Mouse (Mus musculus) layer of hippocampus, adult 9-10 months (tissue): ENCODE results near the gene P2rx7.

Experiments
- DNase-seq: peaks from one replicate; pipeline ENCODE4 v3.0.0; 2022; ENCODE audit warnings: low spot score

Gene P2rx7

DNA sequence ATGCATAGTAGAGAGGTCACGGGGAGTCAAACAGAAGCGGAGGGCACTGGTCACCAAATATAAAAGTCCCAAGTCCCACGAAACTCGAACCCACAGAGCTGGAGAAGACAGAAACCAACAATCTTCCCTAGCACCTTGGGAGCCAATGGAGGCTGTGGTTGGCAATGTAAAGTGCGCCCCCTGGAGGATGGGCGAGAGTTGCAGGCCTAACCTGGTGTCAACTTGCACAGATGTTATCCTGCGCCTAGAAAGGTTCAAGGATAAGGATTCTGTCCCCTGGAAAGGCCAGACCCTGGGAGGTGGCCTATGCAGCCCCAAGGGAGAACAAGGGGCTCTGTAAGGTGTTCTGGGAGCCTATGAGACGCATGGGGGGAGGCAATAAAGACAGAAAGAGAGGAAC lies 87.6 kb downstream of the P2rx7 start:
- DNase-seq, result peak; percentile 70

DNA sequence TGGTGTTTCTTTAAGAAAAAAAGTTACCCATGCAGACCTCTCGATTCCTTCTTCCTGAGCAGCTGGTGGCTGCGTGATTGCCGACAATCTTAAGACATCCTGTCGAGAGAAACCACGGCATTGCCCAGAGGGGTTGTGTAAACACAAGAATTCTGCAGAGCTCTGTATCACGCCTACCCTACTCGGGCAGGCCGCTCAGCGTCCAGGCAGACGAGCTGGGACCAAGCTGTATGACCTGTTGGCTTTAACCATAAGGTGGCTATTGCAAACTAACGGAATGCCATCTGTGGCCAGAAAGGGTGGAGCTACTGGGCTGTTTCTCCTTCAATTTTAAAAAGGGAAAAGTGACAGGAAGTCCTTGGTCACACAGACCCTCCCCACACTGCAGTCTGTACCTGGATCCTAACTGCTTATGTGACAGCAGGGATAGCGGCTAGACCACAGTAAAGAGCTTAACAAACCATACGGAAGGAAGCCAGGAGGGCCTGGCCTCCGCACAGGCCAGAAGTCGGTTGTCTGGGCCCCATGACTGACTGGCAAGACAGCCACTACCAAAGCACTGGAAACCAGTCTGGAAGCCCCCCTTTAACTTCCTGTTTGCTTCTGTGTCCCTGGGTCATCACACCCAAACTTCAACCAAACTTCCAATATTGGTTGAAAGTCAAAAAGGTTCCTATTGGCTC lies 88.4 kb downstream of the P2rx7 start:
- DNase-seq, result no peak

GRCm38 (mm10) chr5:122733881-122734280 lies 90.2 kb downstream of the P2rx7 start:
- DNase-seq, result no peak

DNA sequence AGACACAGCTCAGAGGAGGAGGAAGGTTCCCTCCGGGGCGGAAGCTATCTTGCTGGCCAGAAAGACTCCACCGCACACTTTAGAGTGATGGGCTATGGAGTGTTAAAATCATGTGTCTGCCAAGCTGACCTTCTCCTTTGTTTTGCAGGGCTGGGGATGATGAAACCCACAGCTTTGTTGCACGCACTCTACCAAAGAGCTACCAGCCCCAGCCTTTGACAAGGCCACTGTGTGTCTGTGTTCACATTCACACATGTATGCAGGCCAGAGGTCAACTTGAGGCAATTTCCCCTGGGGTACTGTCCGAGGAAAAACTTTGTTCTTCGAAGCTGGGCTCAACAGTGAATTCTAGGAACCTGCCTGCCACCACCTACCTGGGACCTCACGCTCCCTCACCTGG lies 92.1 kb downstream of the P2rx7 start:
- no peak for DNase-seq

- no peak for DNase-seq
These were observed 93.0 kb downstream of the P2rx7 start for GRCm38 (mm10) chr5:122736761-122737160.
